Mouse (Mus musculus): ENCODE results near the gene Dclre1a.

- peak; percentile 15; the same call in 1 of the 2 replicates for TF ChIP-seq TCF12 (IDR thresholded peaks at IDR 0.05; ENCODE audit: low read depth, low read length)
- TF ChIP-seq USF1 (IDR thresholded peaks at IDR 0.05; ENCODE audit: low read depth, low read length), result no peak
- TF ChIP-seq POLR2A (IDR thresholded peaks at IDR 0.05; ENCODE audit: low read depth, low read length), result peak; percentile 49
- TF ChIP-seq ZMIZ1 (IDR thresholded peaks at IDR 0.05; ENCODE audit: low read depth, low read length), result no peak
- TF ChIP-seq ZNF384 (IDR thresholded peaks at IDR 0.05; ENCODE audit: low read depth, low read length), result peak; percentile 74
- peak; percentile 7; the same call in 1 of the 2 replicates for TF ChIP-seq MAX (IDR thresholded peaks at IDR 0.05; ENCODE audit: low read length)
- peak in 1 of 2 experiments; percentile 28; a peak in 2 of 4 replicates for TF ChIP-seq CTCF (conservative IDR thresholded peaks at IDR 0.05 in 1 of 2, IDR thresholded peaks at IDR 0.05 in 1 of 2; ENCODE audit: low read depth in 2 of 2, low read length in 2 of 2)
- TF ChIP-seq ZC3H11A (IDR thresholded peaks at IDR 0.05; ENCODE audit: low read depth, low read length), result no peak; the same call in 1 of the 2 replicates
- TF ChIP-seq JUND (conservative IDR thresholded peaks at IDR 0.05; ENCODE audit: low read depth, low read length), result no peak
- peak; percentile 56 for TF ChIP-seq NELFE (IDR thresholded peaks at IDR 0.05; ENCODE audit: low read depth, low read length)
- TF ChIP-seq UBTF (IDR thresholded peaks at IDR 0.05; ENCODE audit: low read depth, low read length), result no peak
- no peak for TF ChIP-seq MAFK (IDR thresholded peaks at IDR 0.05; ENCODE audit: insufficient replicate concordance, low read length)
- TF ChIP-seq SMC3 (IDR thresholded peaks at IDR 0.05; ENCODE audit: low read depth, low read length), result no peak
Observed at GRCm38 (mm10) chr19:56547456-56548229, at the start of gene Dclre1a.

All from CH12.LX (cell line).